Mouse (Mus musculus): Measurements from ENCODE around the gene Syt15.
A peak's percentile ranks its signal among the peaks of the same experiment; 100 is the strongest.
"Not testable (repeated sequence)": the region's sequence is repeated elsewhere in the genome, so short reads cannot be mapped to it uniquely, and the experiment has no call there.

The Syt15 gene

GRCm38 (mm10) chr14:34227981-34228380 is 8.6 kb downstream of the Syt15 start:
- DNase-seq (ENCODE audit: low read depth, low spot score), result no peak

- no peak for DNase-seq (ENCODE audit: low read depth, low spot score)
Observed at GRCm38 (mm10) chr14:34228830-34229506, 9.6 kb downstream of the Syt15 start.

GRCm38 (mm10) chr14:34232340-34232739 is 12.9 kb downstream of the Syt15 start:
- DNase-seq (ENCODE audit: low read depth, low spot score), result no peak

- no peak for DNase-seq (ENCODE audit: low read depth, low spot score)
Observed at GRCm38 (mm10) chr14:34232866-34233680, 13.7 kb downstream of the Syt15 start.

- DNase-seq (ENCODE audit: low read depth, low spot score), result no peak
Observed at GRCm38 (mm10) chr14:34233846-34234245, 14.5 kb downstream of the Syt15 start.

- DNase-seq (ENCODE audit: low read depth, low spot score), result peak; percentile 87
Observed at GRCm38 (mm10) chr14:34234630-34235380, 15.4 kb downstream of the Syt15 start.

DNA sequence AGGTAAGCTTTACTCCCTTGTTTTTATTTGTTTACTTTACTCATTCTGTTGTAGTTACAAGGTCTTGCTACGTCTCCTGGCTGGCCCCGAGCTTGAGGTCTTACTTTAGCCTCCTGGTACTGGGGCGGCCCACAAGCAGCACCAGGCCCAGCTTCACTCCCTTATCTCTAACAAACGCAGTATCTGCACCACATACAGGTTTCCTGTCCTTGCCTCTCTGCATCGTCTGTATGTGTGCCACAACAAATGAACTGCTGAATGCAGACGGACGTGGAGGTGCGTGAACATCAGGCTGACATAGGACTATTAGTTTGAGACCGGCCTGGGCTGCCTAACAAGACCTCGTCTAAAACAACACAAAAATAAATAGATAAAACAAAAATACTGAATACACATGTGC is 20.9 kb downstream of the Syt15 start:
- no peak for DNase-seq (ENCODE audit: low read depth, low spot score)

DNA sequence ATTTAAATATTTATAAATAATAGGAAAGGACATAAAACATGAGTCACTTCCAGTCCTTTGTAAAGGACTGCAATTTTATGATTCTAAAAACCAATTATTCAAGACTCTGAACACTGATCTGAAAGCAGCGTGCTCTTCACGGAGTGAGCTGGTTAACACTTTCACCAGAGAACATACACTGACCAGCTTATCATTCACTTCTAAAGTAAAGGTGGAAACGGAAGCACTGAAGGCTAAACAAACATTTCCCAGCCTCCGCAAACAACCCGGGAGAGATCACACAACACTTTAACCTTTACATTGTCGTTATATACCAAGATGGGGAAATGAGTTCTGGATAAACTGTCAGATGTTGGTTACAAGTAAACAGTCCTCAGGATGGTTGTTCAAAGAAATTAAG is 21.3 kb downstream of the Syt15 start:
- no peak for DNase-seq (ENCODE audit: low read depth, low spot score)

DNA sequence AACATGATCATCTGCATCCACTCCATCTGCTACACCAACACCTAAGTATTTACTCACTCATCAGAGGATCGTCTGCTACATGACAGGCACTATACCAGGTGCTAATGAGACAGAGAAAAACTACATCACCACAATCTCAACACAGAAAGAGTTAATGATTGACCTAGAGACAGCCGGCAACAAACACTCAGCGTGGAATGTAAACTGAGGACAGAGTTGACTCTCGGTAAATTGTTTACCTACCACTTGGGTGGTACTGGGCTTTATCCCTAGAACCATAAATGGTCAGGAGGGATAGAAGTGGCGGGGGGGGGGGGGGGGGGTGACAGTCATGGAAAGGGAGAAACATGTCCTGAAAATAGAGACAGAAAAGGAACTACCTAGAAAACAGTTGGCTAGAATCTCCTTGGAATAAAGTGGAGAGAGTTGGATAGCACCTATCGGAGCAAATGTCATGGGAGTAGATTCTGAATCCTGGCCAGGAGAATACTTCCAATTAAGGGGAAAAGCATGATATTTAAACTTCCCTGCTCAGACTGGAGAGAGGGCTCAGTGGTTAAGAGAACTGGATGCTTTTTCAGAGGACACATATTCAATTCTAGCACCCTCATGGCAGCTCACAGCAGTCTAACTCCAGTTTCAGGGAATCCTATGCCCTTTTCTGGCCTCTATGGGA is 33.2 kb downstream of the Syt15 start:
- DNase-seq (ENCODE audit: low read depth, low spot score), result no peak

- DNase-seq (ENCODE audit: low read depth, low spot score), result no peak
Observed at GRCm38 (mm10) chr14:34253261-34253660, 33.9 kb downstream of the Syt15 start.

DNA sequence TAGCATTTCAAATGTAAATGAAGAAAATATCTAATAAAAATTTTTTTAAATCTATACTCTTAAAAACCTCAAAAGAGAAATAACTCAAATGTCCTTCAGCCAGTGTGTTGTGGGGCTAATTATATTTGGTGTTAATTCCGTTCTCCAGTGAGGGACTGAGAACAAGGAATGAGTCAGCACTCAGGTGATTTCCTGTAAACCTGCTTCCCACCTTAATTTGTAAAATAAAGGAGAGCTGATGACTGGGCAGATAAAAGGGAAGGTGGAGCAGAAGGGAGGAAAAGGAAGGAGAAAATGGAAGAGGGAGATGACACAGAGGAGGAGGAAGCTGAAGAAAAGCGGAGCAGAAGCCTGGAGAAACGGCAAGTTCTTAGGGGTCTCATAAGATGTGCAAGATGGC is 39.1 kb downstream of the Syt15 start:
- not testable (repeated sequence) for DNase-seq (ENCODE audit: low read depth, low spot score)

GRCm38 (mm10) chr14:34268046-34268445 is 48.7 kb downstream of the Syt15 start:
- no peak for DNase-seq (ENCODE audit: low read depth, low spot score)

GRCm38 (mm10) chr14:34273280-34273679 is 53.9 kb downstream of the Syt15 start:
- peak; percentile 25 for DNase-seq (ENCODE audit: low read depth, low spot score)

DNA sequence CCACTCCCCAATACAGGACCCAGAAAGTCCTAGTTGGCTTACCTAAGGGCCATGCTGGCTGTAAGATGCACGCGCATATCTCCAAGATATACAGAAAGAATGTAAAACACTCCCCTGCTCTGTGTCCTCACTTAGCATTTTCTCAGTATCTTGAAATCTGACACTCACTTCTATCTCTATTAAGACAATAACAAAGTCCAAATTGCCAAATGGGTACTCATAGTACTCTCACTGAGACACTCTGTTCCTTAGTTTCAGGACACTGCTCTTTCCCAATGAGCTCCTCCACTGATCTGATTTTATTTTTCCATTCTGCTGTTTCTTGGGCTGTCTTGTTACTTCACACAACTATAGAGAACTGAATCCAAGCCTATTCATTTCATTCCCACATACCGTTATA is 54.7 kb downstream of the Syt15 start:
- DNase-seq (ENCODE audit: low read depth, low spot score), result no peak

DNA sequence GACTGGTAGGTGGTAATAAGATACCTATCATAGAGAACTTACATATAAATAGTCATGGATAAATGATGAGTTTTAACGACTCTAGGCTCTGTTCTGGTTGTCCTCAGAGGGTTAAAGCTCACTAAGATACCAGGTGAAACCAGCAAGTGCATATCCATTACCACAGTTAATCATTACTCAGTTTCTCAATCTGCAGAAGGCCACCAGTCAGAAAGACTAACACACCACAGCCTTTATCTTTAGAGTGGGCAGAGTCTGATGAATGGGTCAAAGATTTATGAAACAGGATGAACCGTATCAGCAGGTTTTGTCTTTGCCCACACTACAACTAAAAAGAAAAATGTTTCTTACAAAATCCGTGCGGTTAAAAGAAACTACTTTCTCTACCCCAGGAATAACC is 55.8 kb downstream of the Syt15 start:
- no peak for DNase-seq (ENCODE audit: low read depth, low spot score)

DNA sequence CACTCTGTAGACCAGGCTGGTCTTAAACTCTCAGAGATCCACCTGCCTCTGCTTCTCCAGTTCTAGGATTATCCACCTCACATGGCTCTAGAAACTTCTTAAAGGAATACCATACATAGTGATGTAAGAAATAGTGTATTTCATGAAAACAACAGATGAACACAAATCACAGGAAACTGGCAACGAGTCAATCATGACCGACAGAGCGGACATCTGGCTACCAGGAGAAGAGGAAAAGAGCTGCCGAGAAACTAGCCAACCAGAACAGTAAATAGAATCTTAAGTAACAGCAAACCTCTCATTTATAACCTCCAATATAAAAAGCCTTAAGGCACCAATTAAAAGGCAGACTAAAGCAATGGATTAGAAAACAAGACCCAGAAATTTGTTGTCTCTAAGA is 60.3 kb downstream of the Syt15 start:
- peak; percentile 16 for DNase-seq (ENCODE audit: low read depth, low spot score)
